Mouse (Mus musculus) brain, adult 2 months (tissue): ENCODE measurements around the gene Ttc39d.
A peak's percentile ranks its signal among the peaks of the same experiment; 100 is the strongest.

Experiments used
- DNase-seq: peaks from one replicate; pipeline ENCODE4 v3.0.0; 2011; ENCODE audit warnings: low read depth, low spot score

Gene Ttc39d

DNA sequence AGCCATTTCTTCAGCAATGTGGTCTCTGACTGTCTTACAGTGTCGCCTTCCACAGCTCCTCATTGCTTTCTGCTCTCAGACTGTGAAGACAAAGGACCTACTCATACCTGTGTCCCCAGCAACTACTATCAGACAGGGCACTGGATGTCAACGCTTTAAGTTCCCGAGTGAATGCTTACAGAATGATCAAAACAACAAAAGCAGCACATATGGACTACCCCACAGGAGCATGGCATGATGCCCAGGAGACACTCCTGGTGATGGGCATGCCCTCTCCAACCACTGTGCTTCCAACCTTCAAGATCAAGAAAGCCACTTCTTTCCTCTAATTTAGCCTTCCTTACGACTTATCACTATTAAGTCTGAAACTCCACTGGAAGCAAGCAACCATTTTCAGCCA is 59.8 kb downstream of the Ttc39d start:
- DNase-seq: peak; percentile 74
